Mouse (Mus musculus): ENCODE results near the gene Wdr34. TPM values are rescaled to one million over a fixed set of nuclear protein-coding genes. Genes with fewer than 3 reads are reported as not detected.

Gene Wdr34
- polyA plus RNA-seq, 1 experiment from 2014 or later, result 15.2 TPM

- no peak overlapping the region for H3K4me2 ChIP-seq (replicated peaks; ENCODE audit: low read depth, low read length)
- no peaks in the 10 kb centered on the region for H3K4me1 ChIP-seq (ENCODE audit: insufficient read depth, low read depth, low read length)
- no peak for ATAC-seq
- DNase-seq (ENCODE audit: low spot score), result no peak
- 47% methylated on average over 2 of the region's 2 CpGs for WGBS
- no peak overlapping the region for H3K4me3 ChIP-seq (ENCODE audit: low read depth, low read length)
- TF ChIP-seq EP300 (IDR thresholded peaks at IDR 0.05) (no peak), CTCF (IDR thresholded peaks at IDR 0.05) (no peak)
- no peaks in the 10 kb centered on the region for H3K9me3 ChIP-seq (ENCODE audit: low read length)
- no peak overlapping the region for H3K9ac ChIP-seq (replicated peaks; ENCODE audit: low read depth)
- no peak overlapping the region for H3K27ac ChIP-seq (ENCODE audit: low read length)
- H3K27me3 ChIP-seq (replicated peaks; ENCODE audit: insufficient read depth, low read length), result no peaks in the 10 kb centered on the region
- peaks cover 94% of the 10 kb centered on the region for H3K36me3 ChIP-seq (ENCODE audit: insufficient read depth, low read length)
Measured at GRCm38 (mm10) chr2:29991962-29992361, 56.7 kb downstream of the Wdr34 start.

Small RNAs within 50 kb of the gene (microRNA-seq; reads per million reads assigned to microRNA genes)
- gene Mir6997, result not detected

Other genes with a start within 250 kb of the Wdr34 start
- gene Slc27a4, start 246.2 kb downstream of the Wdr34 start, polyA plus RNA-seq (2015; fragmentation: Nextera tagmentation; extraction: Ambion mirVana), result 11.8 and 12.1 TPM in 2 replicates
- gene Urm1, start 228.8 kb downstream of the Wdr34 start, polyA plus RNA-seq (2015; fragmentation: Nextera tagmentation; extraction: Ambion mirVana), result 13.5 and 19.0 TPM in 2 replicates
- 5.4 and 5.6 TPM in 2 replicates for gene Cercam, start 179.7 kb downstream of the Wdr34 start, polyA plus RNA-seq (2015; fragmentation: Nextera tagmentation; extraction: Ambion mirVana)
- 21.8 and 25.8 TPM in 2 replicates for gene Odf2, start 159.7 kb downstream of the Wdr34 start, polyA plus RNA-seq (2015; fragmentation: Nextera tagmentation; extraction: Ambion mirVana)
- gene Gle1, start 113.5 kb downstream of the Wdr34 start, polyA plus RNA-seq (2015; fragmentation: Nextera tagmentation; extraction: Ambion mirVana), result 32.4 and 33.2 TPM in 2 replicates
- 112 and 115 TPM in 2 replicates for gene Sptan1, start 83.3 kb downstream of the Wdr34 start, polyA plus RNA-seq (2015; fragmentation: Nextera tagmentation; extraction: Ambion mirVana)
- 167 and 186 TPM in 2 replicates for gene Set, start 8.5 kb upstream of the Wdr34 start, polyA plus RNA-seq (2015; fragmentation: Nextera tagmentation; extraction: Ambion mirVana)
- 9.8 and 11.0 TPM in 2 replicates for gene Pkn3, start 28.8 kb upstream of the Wdr34 start, polyA plus RNA-seq (2015; fragmentation: Nextera tagmentation; extraction: Ambion mirVana)
- 37.7 and 40.0 TPM in 2 replicates for gene Zdhhc12, start 44.8 kb upstream of the Wdr34 start, polyA plus RNA-seq (2015; fragmentation: Nextera tagmentation; extraction: Ambion mirVana)
- gene Zer1, start 75.7 kb upstream of the Wdr34 start, polyA plus RNA-seq (2015; fragmentation: Nextera tagmentation; extraction: Ambion mirVana), result 4.9 and 5.0 TPM in 2 replicates
- gene Tbc1d13, start 84.9 kb upstream of the Wdr34 start, polyA plus RNA-seq (2015; fragmentation: Nextera tagmentation; extraction: Ambion mirVana), result 4.5 and 6.5 TPM in 2 replicates
- 19.6 and 24.4 TPM in 2 replicates for gene Endog, start 122.6 kb upstream of the Wdr34 start, polyA plus RNA-seq (2015; fragmentation: Nextera tagmentation; extraction: Ambion mirVana)
- gene Spout1, start 129.6 kb upstream of the Wdr34 start, polyA plus RNA-seq (2015; fragmentation: Nextera tagmentation; extraction: Ambion mirVana), result 21.7 and 23.4 TPM in 2 replicates
- gene Kyat1, start 157.0 kb upstream of the Wdr34 start, polyA plus RNA-seq (2015; fragmentation: Nextera tagmentation; extraction: Ambion mirVana), result 12.7 and 17.1 TPM in 2 replicates
- 58.2 and 68.8 TPM in 2 replicates for gene Lrrc8a, start 188.8 kb upstream of the Wdr34 start, polyA plus RNA-seq (2015; fragmentation: Nextera tagmentation; extraction: Ambion mirVana)
- 0.12 and 0.21 TPM in 2 replicates for gene Gm28035, start 191.7 kb upstream of the Wdr34 start, polyA plus RNA-seq (2015; fragmentation: Nextera tagmentation; extraction: Ambion mirVana)
- gene Phyhd1, start 217.3 kb upstream of the Wdr34 start, polyA plus RNA-seq (2015; fragmentation: Nextera tagmentation; extraction: Ambion mirVana), result 9.5 and 13.4 TPM in 2 replicates
- not detected in 2 replicates for gene Gm28038, start 232.2 kb upstream of the Wdr34 start, polyA plus RNA-seq (2015; fragmentation: Nextera tagmentation; extraction: Ambion mirVana)
- gene Dolk, start 237.5 kb upstream of the Wdr34 start, polyA plus RNA-seq (2015; fragmentation: Nextera tagmentation; extraction: Ambion mirVana), result 24.1 TPM in 2 replicates
- 8.9 and 9.9 TPM in 2 replicates for gene Nup188, start 237.5 kb upstream of the Wdr34 start, polyA plus RNA-seq (2015; fragmentation: Nextera tagmentation; extraction: Ambion mirVana)